Mouse (Mus musculus) granulocyte monocyte progenitor cell, adult 5-6 weeks (primary cell): ENCODE results near the gene Rbm47. TPM values are rescaled to one million over a fixed set of nuclear protein-coding genes. Genes with fewer than 3 reads are reported as not detected.
A peak's percentile ranks its signal among the peaks of the same experiment; 100 is the strongest.
"Not testable (repeated sequence)": the region's sequence is repeated elsewhere in the genome, so short reads cannot be mapped to it uniquely, and the experiment has no call there.

Experiments used
- ATAC-seq: replicated peaks from 2 replicates; pipeline ENCODE4 v1.8.0; 2016; ENCODE audit warnings: mild to moderate bottlenecking, moderate TSS enrichment, inconsistent platforms; ENCODE audit not compliant: poor library complexity, severe bottlenecking
- total RNA-seq, 2 experiments: library from RNA; stranded (forward) in 1 of 2; stranded (reverse) in 1 of 2; fragments of 200-712, 200-1000 nt in 1 of 2; fragments of >200 nt in 1 of 2; fragmentation: Nextera tagmentation in 1 of 2; gene quantifications; 2 replicates each; pipeline ENCODE4 v1.2.3; 2014 to 2017

Rbm47 gene
- total RNA-seq (2014; fragmentation: Nextera tagmentation): 8.9 and 11.7 TPM in 2 replicates
- 3.2 and 5.1 TPM in 2 replicates for total RNA-seq (2017)

DNA sequence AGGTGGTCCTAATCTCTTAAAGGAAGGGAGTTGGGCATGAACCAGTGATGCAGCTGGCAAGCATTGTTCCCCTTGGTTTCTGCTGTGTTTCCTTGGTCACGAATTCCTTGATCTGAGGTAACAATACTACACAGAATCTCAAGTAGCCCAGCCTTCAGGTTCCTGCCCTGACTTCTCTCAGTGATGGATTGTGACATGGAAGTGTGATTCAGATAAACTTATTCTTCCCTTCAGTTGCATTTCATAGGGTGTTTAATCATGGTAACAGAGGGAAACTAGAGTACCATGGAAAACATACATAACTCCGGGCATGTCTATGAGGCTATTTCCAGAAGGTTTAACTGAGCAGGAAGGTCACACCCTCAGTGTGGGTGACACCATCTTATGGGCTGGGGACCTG is at the start of gene Rbm47:
Gene Rbm47, minus strand, starts transcription at position 101 of the 400 bp plus-strand sequence.
- no peak for ATAC-seq

GRCm38 (mm10) chr5:66220620-66221019 is 47.7 kb upstream of the Rbm47 start:
- no peak for ATAC-seq

DNA sequence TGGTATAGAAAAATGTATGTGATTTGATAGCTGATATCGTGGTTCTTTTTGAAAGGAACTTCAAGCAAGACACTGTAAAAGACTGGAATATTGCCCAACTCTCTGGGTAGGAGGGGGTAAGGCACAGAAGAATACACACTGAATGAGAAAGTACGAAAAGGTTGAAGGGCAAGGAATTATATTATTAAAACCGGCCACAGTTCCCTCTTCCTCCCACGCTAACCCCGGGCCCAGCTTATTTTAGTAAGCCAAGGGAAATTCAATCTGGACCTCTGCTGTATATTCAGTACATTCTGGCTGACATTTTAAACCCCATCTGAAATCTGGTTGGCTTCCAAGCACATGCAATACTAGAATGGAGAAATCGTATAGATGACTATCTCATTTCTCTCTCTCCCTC is 46.8 kb upstream of the Rbm47 start:
- ATAC-seq: peak; percentile 53

DNA sequence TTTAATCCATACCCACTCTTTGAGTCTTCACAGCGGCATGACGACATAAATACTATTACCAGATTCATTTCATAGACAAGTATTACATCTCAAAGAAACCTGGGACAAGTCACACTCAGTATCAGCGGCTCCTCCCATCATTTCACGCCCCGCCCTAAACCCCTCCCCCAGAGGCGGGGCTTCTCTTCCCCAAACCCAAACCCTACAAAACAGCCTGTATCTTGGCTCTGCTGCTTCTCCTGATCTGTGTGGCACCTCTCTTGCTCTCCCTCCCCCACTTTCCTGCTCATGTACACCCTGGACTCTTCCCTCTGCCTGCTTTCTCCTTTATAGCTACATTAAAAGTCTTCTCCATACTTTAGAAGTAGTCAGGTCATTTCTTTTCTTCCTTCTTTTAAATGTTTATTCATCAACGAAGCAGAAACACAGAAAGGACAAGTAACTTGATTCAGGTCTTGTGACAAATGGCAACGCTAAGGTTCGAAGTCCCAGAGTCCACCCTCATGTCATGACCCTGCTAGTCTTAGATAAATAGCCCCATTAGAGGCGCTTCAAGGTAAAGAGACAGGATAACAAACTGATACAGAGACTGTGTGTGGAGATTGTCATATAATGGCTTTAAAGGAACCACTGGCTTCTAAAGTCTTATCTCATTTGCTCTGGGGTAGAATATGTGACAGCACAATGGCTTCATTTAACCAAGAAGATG is 42.8 kb upstream of the Rbm47 start:
- ATAC-seq: no peak; the same call in 1 of the 2 replicates

DNA sequence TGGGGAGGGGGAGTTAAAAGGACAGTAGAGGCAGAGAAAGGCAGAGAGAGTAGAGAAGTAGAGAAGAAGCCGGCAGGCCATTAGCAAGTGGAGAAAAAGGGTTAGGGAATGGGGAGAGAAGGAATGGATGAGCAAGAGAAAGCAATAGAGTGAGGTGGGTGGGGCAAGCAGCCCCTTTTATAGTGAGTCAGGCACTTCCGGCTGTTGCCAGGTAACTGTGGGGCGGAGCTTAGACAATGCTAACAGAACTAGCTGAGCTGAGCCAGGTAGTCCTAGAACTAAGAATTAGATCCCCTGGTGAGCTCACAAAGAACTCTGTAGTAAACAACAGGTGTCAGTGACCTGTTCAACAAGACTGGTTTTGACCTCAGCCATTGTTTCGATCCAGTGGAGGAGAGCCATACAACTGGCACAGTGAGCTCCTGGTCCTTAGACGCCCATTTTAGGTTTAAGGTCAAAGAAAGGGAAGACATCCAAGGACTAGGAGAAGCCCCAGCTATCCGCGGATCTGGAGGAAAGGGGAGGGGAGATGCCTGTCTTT is 41.5 kb upstream of the Rbm47 start:
- no peak for ATAC-seq

- 0 out of 2 replicates have a peak, but pooled peaks have one; percentile 17 for ATAC-seq
These were observed 36.7 kb upstream of the Rbm47 start for GRCm38 (mm10) chr5:66209532-66210176.

- no peak for ATAC-seq
These were observed 32.0 kb upstream of the Rbm47 start for GRCm38 (mm10) chr5:66204966-66205365.

DNA sequence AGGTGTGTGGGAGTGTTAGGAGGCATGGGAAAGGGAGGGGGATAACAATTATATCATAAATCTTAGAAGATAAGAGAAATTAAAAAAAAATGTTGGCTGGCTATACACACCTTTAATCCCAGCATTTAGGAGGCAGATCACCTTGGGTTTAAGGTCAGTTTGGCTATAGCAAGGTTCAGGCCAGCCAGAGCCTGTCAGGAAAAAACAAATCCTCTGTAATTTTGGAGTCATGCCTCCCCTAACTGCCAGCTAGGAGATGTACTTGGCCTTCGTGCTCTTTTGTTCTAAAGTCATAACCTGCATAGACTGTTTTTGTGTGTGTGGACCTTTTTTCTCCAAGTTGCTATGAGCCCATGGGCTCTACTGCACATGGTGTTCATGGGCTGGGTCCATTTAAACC is 30.5 kb upstream of the Rbm47 start:
- no peak for ATAC-seq

GRCm38 (mm10) chr5:66200044-66200443 is 27.1 kb upstream of the Rbm47 start:
- ATAC-seq: peak; percentile 98

DNA sequence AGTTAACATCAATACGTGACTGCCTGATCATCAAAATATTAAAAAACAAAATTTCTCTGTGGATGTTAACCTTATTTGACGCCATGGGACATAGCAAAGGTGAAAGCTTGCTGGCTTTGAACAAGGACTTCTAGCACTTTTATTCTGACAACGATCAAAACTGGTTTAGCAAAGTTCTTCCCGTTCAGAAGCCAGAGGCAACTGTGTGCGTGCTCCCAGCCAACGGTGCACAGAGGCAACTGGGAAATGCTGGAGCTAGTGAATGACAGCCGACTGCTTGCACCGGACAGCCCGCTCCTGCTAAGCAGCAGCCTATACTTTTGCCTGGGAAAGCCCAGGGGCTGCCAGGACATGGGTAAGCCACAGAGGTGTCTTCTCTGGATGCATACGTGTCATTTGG is 22.4 kb upstream of the Rbm47 start:
- no peak for ATAC-seq

GRCm38 (mm10) chr5:66193218-66193846 is 20.4 kb upstream of the Rbm47 start:
- no peak for ATAC-seq

GRCm38 (mm10) chr5:66191185-66191503 is 18.2 kb upstream of the Rbm47 start:
- ATAC-seq: no peak

GRCm38 (mm10) chr5:66190481-66191184 is 17.7 kb upstream of the Rbm47 start:
- ATAC-seq: 0 out of 2 replicates have a peak, but pooled peaks have one; percentile 17

DNA sequence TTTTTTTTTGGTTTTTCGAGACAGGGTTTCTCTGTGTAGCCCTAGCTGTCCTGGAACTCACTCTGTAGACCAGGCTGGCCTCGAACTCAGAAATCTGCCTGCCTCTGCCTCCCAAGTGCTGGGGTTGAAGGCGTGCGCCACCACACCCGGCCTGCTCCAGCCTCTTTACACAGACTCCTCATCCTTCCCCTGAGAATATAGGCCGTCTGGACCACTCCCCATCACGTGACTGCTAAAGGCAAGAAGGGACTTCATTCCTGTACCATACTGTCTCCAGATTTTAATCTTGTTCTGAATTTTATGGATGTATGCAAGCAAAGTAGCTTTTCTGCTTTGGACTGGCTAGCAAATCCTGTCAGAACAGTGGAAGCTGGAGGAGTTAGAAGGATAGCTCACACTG is 15.7 kb upstream of the Rbm47 start:
- ATAC-seq: not testable (repeated sequence)

GRCm38 (mm10) chr5:66182156-66182555 is 9.2 kb upstream of the Rbm47 start:
- ATAC-seq: no peak

- no peak for ATAC-seq
These were observed 1.4 kb upstream of the Rbm47 start for GRCm38 (mm10) chr5:66174160-66174837.

DNA sequence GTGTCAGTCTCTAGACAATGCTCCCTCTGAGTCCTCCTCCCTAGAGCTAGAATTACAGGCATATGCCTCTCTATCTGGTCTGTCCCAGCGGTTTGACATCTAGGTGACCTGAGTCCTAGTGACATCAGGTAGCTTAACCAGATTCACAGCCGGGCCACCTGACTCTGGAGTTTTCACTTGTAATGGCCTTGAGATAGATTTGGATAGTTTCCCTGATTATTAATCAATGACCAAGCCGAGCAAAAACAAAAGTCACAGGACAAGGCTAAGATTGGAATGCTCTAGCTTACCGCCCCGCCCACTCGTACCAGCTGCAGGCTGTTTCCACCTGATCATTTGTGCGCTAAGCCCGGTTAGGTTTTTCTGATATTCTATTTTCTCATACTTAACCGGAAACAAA is 2.3 kb downstream of the Rbm47 start:
- no peak for ATAC-seq

- peak; percentile 65 for ATAC-seq
These were observed 3.8 kb downstream of the Rbm47 start for GRCm38 (mm10) chr5:66169099-66169485.

- ATAC-seq: no peak
These were observed 4.3 kb downstream of the Rbm47 start for GRCm38 (mm10) chr5:66168462-66169098.

- ATAC-seq: no peak
These were observed 6.0 kb downstream of the Rbm47 start for GRCm38 (mm10) chr5:66166931-66167330.
